Mouse (Mus musculus) embryonic fibroblast, embryonic 13.5 days (primary cell): ENCODE data around the gene Gm21616. TPM values are rescaled to one million over a fixed set of nuclear protein-coding genes. Genes with fewer than 3 reads are reported as not detected.
"Not testable (repeated sequence)": the region's sequence is repeated elsewhere in the genome, so short reads cannot be mapped to it uniquely, and the experiment has no call there.

Experiments
- H3K27ac ChIP-seq: 2 replicates; pipeline ENCODE4 v1.5.1; 2012; ENCODE audit warnings: low read length, control low read depth, inconsistent platforms; ENCODE audit not compliant: insufficient read depth
- H3K4me1 ChIP-seq: 2 replicates; pipeline ENCODE4 v1.6.1; 2011; ENCODE audit warnings: low read length; ENCODE audit not compliant: control insufficient read depth, insufficient read depth
- H3K4me3 ChIP-seq: 2 replicates; pipeline ENCODE4 v1.5.1; 2011; ENCODE audit warnings: mild to moderate bottlenecking, control low read depth, low read length; ENCODE audit not compliant: insufficient read depth
- polyA plus RNA-seq: library from polyadenylated mRNA; stranded (reverse); fragments of >200 nt; gene quantifications from 2 replicates; pipeline ENCODE4 v1.2.4, GENCODE M21; 2011; ENCODE audit warnings: low read depth; ENCODE audit not compliant: missing spikeins, insufficient read length

The Gm21616 gene
- polyA plus RNA-seq, result not detected in 2 replicates

- not testable (repeated sequence) for H3K4me3 ChIP-seq, H3K27ac ChIP-seq, H3K4me1 ChIP-seq
These were observed at the start of gene Gm21616 for GRCm38 (mm10) chrX:125435242-125435641. TSS of gene Gm21616 (plus strand) at chrX:125435542.
